Mouse (Mus musculus): ENCODE measurements around the gene Pxk. TPM values are rescaled to one million over a fixed set of nuclear protein-coding genes. Genes with fewer than 3 reads are reported as not detected.
A peak's percentile ranks its signal among the peaks of the same experiment; 100 is the strongest.
"Not testable (repeated sequence)": the region's sequence is repeated elsewhere in the genome, so short reads cannot be mapped to it uniquely, and the experiment has no call there.

Pxk gene
- total RNA-seq, 2 experiments from 2014 or later = 11.6 to 12.5 TPM

- DNase-seq = no peak
These were observed 47.9 kb downstream of the Pxk start for GRCm38 (mm10) chr14:8145594-8146558.

GRCm38 (mm10) chr14:8146611-8147223 lies 48.7 kb downstream of the Pxk start:
- no peak for DNase-seq

- DNase-seq = no peak
These were observed 50.8 kb downstream of the Pxk start for GRCm38 (mm10) chr14:8148842-8149241.

- no peak for DNase-seq
These were observed 53.7 kb downstream of the Pxk start for GRCm38 (mm10) chr14:8151757-8152156.

- no peak for DNase-seq
These were observed 56.1 kb downstream of the Pxk start for GRCm38 (mm10) chr14:8154072-8154471.

- no peak for DNase-seq
These were observed 58.9 kb downstream of the Pxk start for GRCm38 (mm10) chr14:8156947-8157346.

- DNase-seq = no peak
These were observed 60.7 kb downstream of the Pxk start for GRCm38 (mm10) chr14:8158721-8159120.

- no peak for DNase-seq
These were observed 61.1 kb downstream of the Pxk start for GRCm38 (mm10) chr14:8159141-8159540.

GRCm38 (mm10) chr14:8161777-8162176 lies 63.8 kb downstream of the Pxk start:
- no peak for DNase-seq

GRCm38 (mm10) chr14:8164463-8164862 lies 66.5 kb downstream of the Pxk start:
- no peak for DNase-seq

- DNase-seq = peak; percentile 99
These were observed 74.7 kb downstream of the Pxk start, which contains the start of gene Pdhb for GRCm38 (mm10) chr14:8172507-8173410. Gene Pdhb, minus strand, starts transcription at chr14:8173025.

- not testable (repeated sequence) for DNase-seq
These were observed 75.7 kb downstream of the Pxk start for GRCm38 (mm10) chr14:8173542-8174250.

- no peak for DNase-seq
These were observed 76.6 kb downstream of the Pxk start for GRCm38 (mm10) chr14:8174634-8175033.

GRCm38 (mm10) chr14:8176251-8176650 lies 78.2 kb downstream of the Pxk start:
- DNase-seq = no peak

- DNase-seq = no peak
These were observed 82.5 kb downstream of the Pxk start for GRCm38 (mm10) chr14:8180371-8181035.

GRCm38 (mm10) chr14:8183330-8183729 lies 85.3 kb downstream of the Pxk start:
- no peak for DNase-seq

GRCm38 (mm10) chr14:8186278-8187045 lies 88.5 kb downstream of the Pxk start:
- no peak for DNase-seq

GRCm38 (mm10) chr14:8190556-8190955 lies 92.5 kb downstream of the Pxk start:
- DNase-seq = no peak

- DNase-seq = no peak
These were observed 93.4 kb downstream of the Pxk start for GRCm38 (mm10) chr14:8191331-8191965.

- DNase-seq = no peak
These were observed 94.7 kb downstream of the Pxk start for GRCm38 (mm10) chr14:8192727-8193126.

All from gastrocnemius, postnatal 25 days (tissue).